Mouse (Mus musculus) megakaryocyte, embryonic 14.5 days (primary cell): ENCODE data around the gene Abcd2.

Source experiments
- FLI1 ChIP-seq: IDR thresholded peaks from 2 replicates; pipeline ENCODE4 v1.6.1; 2012; ENCODE audit warnings: low read length, inconsistent platforms, mixed read lengths
- GATA1 ChIP-seq: IDR thresholded peaks from 3 replicates; pipeline ENCODE4 v1.6.1; 2012; ENCODE audit warnings: mixed read lengths, low read length, inconsistent platforms, borderline replicate concordance

- no peak for TF ChIP-seq GATA1
- TF ChIP-seq FLI1 = no peak
Observed at GRCm38 (mm10) chr15:91104276-91104675, 87.3 kb downstream of the Abcd2 start.
